Mouse (Mus musculus) embryonic fibroblast, embryonic 13.5 days (primary cell): ENCODE measurements around the gene Gfer. TPM values are rescaled to one million over a fixed set of nuclear protein-coding genes. Genes with fewer than 3 reads are reported as not detected.
A peak's percentile ranks its signal among the peaks of the same experiment; 100 is the strongest.

ENCODE experiments used
- H3K27ac ChIP-seq: 2 replicates; pipeline ENCODE4 v1.5.1; 2012; ENCODE audit warnings: low read length, control low read depth, inconsistent platforms; ENCODE audit not compliant: insufficient read depth
- H3K4me1 ChIP-seq: 2 replicates; pipeline ENCODE4 v1.6.1; 2011; ENCODE audit warnings: low read length; ENCODE audit not compliant: control insufficient read depth, insufficient read depth
- H3K4me3 ChIP-seq: 2 replicates; pipeline ENCODE4 v1.5.1; 2011; ENCODE audit warnings: mild to moderate bottlenecking, control low read depth, low read length; ENCODE audit not compliant: insufficient read depth
- CTCF ChIP-seq: IDR thresholded peaks from 2 replicates; pipeline ENCODE4 v1.5.1; 2011; ENCODE audit warnings: mild to moderate bottlenecking, control low read depth, low read length, moderate library complexity, borderline replicate concordance; ENCODE audit not compliant: insufficient read depth
- POLR2A ChIP-seq: IDR thresholded peaks from 2 replicates; pipeline ENCODE4 v1.6.1; 2011; ENCODE audit warnings: low read depth, mild to moderate bottlenecking, control low read depth, low read length, moderate library complexity
- polyA plus RNA-seq: library from polyadenylated mRNA; stranded (reverse); fragments of >200 nt; gene quantifications from 2 replicates; pipeline ENCODE4 v1.2.4, GENCODE M21; 2011; ENCODE audit warnings: low read depth; ENCODE audit not compliant: missing spikeins, insufficient read length

Gfer gene
- polyA plus RNA-seq, 1 experiment, result 26.8 TPM

GRCm38 (mm10) chr17:24650766-24651165 lies 45.2 kb downstream of the Gfer start:
- TF ChIP-seq CTCF (no peak), POLR2A (no peak)
- H3K4me3 ChIP-seq, result no peak overlapping the region
- H3K4me1 ChIP-seq, result peaks cover 3% of the 10 kb centered on the region
- H3K27ac ChIP-seq, result no peak overlapping the region

GRCm38 (mm10) chr17:24650070-24650616 lies 45.8 kb downstream of the Gfer start, which contains the start of gene Slc9a3r2:
Gene Slc9a3r2 (minus strand): TSS chr17:24650327.
- TF ChIP-seq POLR2A, result peak; percentile 75
- TF ChIP-seq CTCF, result no peak
- Histone ChIP-seq H3K4me3 (peak within 1 kb of the TSS; percentile 74), H3K4me1 (peaks cover 8% of the 10 kb centered on the region), H3K27ac (no peak within 1 kb of the TSS)

- Histone ChIP-seq H3K27ac (no peak overlapping the region), H3K4me1 (peaks cover 13% of the 10 kb centered on the region), H3K4me3 (peak overlapping the region; percentile 74)
- TF ChIP-seq CTCF (no peak), POLR2A (no peak)
Measured at GRCm38 (mm10) chr17:24649581-24650069, 46.3 kb downstream of the Gfer start.

- peaks cover 20% of the 10 kb centered on the region for H3K4me1 ChIP-seq
- H3K4me3 ChIP-seq, result peak overlapping the region; percentile 74
Measured at GRCm38 (mm10) chr17:24648731-24649377, 47.1 kb downstream of the Gfer start.

GRCm38 (mm10) chr17:24647493-24647892 lies 48.5 kb downstream of the Gfer start:
- Histone ChIP-seq H3K4me1 (peaks cover 20% of the 10 kb centered on the region), H3K27ac (no peak overlapping the region), H3K4me3 (no peak overlapping the region)
- no peak for TF ChIP-seq CTCF
- TF ChIP-seq POLR2A, result no peak

More at GRCm38 (mm10) chr17:24648731-24649377, 47.1 kb downstream of the Gfer start:
- H3K27ac ChIP-seq, result no peak overlapping the region
- TF ChIP-seq CTCF, result no peak

GRCm38 (mm10) chr17:24646381-24646780 lies 49.6 kb downstream of the Gfer start:
- Histone ChIP-seq H3K4me3 (no peak overlapping the region), H3K27ac (no peak overlapping the region), H3K4me1 (peaks cover 20% of the 10 kb centered on the region)
- TF ChIP-seq POLR2A (no peak), CTCF (no peak)

GRCm38 (mm10) chr17:24645916-24646315 lies 50.0 kb downstream of the Gfer start:
- H3K4me3 ChIP-seq, result no peak overlapping the region
- H3K4me1 ChIP-seq, result peaks cover 20% of the 10 kb centered on the region
- TF ChIP-seq CTCF (no peak), POLR2A (no peak)
- H3K27ac ChIP-seq, result peak overlapping the region; percentile 55; the same call in 1 of the 2 replicates

- TF ChIP-seq CTCF, result no peak
- 0 out of 2 replicates have a peak, but pooled peaks have one; percentile 33 for TF ChIP-seq POLR2A
- Histone ChIP-seq H3K4me1 (peaks cover 22% of the 10 kb centered on the region), H3K27ac (peak overlapping the region; percentile 55), H3K4me3 (no peak overlapping the region)
Measured at GRCm38 (mm10) chr17:24644875-24645721, 50.9 kb downstream of the Gfer start.

GRCm38 (mm10) chr17:24644030-24644715 lies 51.8 kb downstream of the Gfer start:
- H3K27ac ChIP-seq, result peak overlapping the region; percentile 52
- TF ChIP-seq POLR2A (no peak), CTCF (no peak)
- no peak overlapping the region for H3K4me3 ChIP-seq
- H3K4me1 ChIP-seq, result peaks cover 26% of the 10 kb centered on the region

Other genes with a start within 250 kb of the Gfer start
- gene E4f1, start 225.8 kb downstream of the Gfer start, polyA plus RNA-seq, result 11.9 and 14.8 TPM in 2 replicates
- gene Pgp, start 225.8 kb downstream of the Gfer start, polyA plus RNA-seq, result 21.1 and 21.5 TPM in 2 replicates
- 0.50 TPM in 1 of 2 replicates, not detected in the other for gene Bricd5, start 222.3 kb downstream of the Gfer start, polyA plus RNA-seq
- 20.9 and 23.3 TPM in 2 replicates for gene Mlst8, start 217.1 kb downstream of the Gfer start, polyA plus RNA-seq
- not detected in 2 replicates for gene Caskin1, start 207.6 kb downstream of the Gfer start, polyA plus RNA-seq
- 161 and 163 TPM in 2 replicates for gene Traf7, start 168.2 kb downstream of the Gfer start, polyA plus RNA-seq
- gene Rab26, start 161.9 kb downstream of the Gfer start, polyA plus RNA-seq, result 1.4 and 1.6 TPM in 2 replicates
- 63.1 and 66.7 TPM in 2 replicates for gene Pkd1, start 146.3 kb downstream of the Gfer start, polyA plus RNA-seq
- gene Tsc2, start 63.5 kb downstream of the Gfer start, polyA plus RNA-seq, result 75.0 and 83.8 TPM in 2 replicates
- gene Nthl1, start 63.5 kb downstream of the Gfer start, polyA plus RNA-seq, result 8.7 and 11.1 TPM in 2 replicates
- gene Slc9a3r2, start 45.8 kb downstream of the Gfer start, polyA plus RNA-seq, result 24.2 and 25.9 TPM in 2 replicates
- gene Npw, start 37.7 kb downstream of the Gfer start, polyA plus RNA-seq, result not detected in 2 replicates
- 21.6 and 22.2 TPM in 2 replicates for gene Zfp598, start 26.5 kb downstream of the Gfer start, polyA plus RNA-seq
- 0.99 and 1.1 TPM in 2 replicates for gene Syngr3, start 6.2 kb downstream of the Gfer start, polyA plus RNA-seq
- gene Noxo1, start 78 bp upstream of the Gfer start, polyA plus RNA-seq, result 1.2 and 2.4 TPM in 2 replicates
- 24.8 and 27.5 TPM in 2 replicates for gene Tbl3, start 11.5 kb upstream of the Gfer start, polyA plus RNA-seq
- gene Rnf151, start 21.9 kb upstream of the Gfer start, polyA plus RNA-seq, result 0.58 TPM in 1 of 2 replicates, not detected in the other
- gene Rps2, start 22.0 kb upstream of the Gfer start, polyA plus RNA-seq, result 1,298 and 1,393 TPM in 2 replicates
- 96.8 and 100 TPM in 2 replicates for gene Ndufb10, start 28.3 kb upstream of the Gfer start, polyA plus RNA-seq
- gene Rpl3l, start 31.7 kb upstream of the Gfer start, polyA plus RNA-seq, result not detected in 2 replicates
- 80.8 and 110 TPM in 2 replicates for gene Msrb1, start 40.5 kb upstream of the Gfer start, polyA plus RNA-seq
- gene Hs3st6, start 56.8 kb upstream of the Gfer start, polyA plus RNA-seq, result not detected in 2 replicates
- gene Meiob, start 108.1 kb upstream of the Gfer start, polyA plus RNA-seq, result not detected in 2 replicates
- gene Hagh, start 144.0 kb upstream of the Gfer start, polyA plus RNA-seq, result 14.3 and 18.9 TPM in 2 replicates
- 9.3 and 11.5 TPM in 2 replicates for gene Fahd1, start 154.2 kb upstream of the Gfer start, polyA plus RNA-seq
- gene Igfals, start 169.8 kb upstream of the Gfer start, polyA plus RNA-seq, result not detected in 2 replicates
- 22.2 and 25.6 TPM in 2 replicates for gene Nubp2, start 190.2 kb upstream of the Gfer start, polyA plus RNA-seq
- gene Spsb3, start 190.5 kb upstream of the Gfer start, polyA plus RNA-seq, result 15.5 and 17.4 TPM in 2 replicates
- gene Eme2, start 198.9 kb upstream of the Gfer start, polyA plus RNA-seq, result 12.4 and 14.7 TPM in 2 replicates
- gene Mrps34, start 199.0 kb upstream of the Gfer start, polyA plus RNA-seq, result 25.5 and 28.7 TPM in 2 replicates
- gene Nme3, start 200.3 kb upstream of the Gfer start, polyA plus RNA-seq, result 2.7 and 4.7 TPM in 2 replicates
- gene Mapk8ip3, start 240.8 kb upstream of the Gfer start, polyA plus RNA-seq, result 61.9 and 72.0 TPM in 2 replicates